Mouse (Mus musculus) left cerebral cortex, adult 6 months (tissue): ENCODE measurements around the gene Nsun4. TPM values are rescaled to one million over a fixed set of nuclear protein-coding genes. Genes with fewer than 3 reads are reported as not detected.

Experiments
- long read RNA-seq, 2 experiments: library from polyadenylated mRNA; unstranded; transcript quantifications; one replicate each; pipeline ENCODE4 v2.0.0; 2019 to 2020
- polyA plus RNA-seq: library from polyadenylated mRNA; unstranded; fragments of <200 nt; fragmentation: Nextera tagmentation; gene quantifications from 2 replicates; pipeline ENCODE4 v1.2.3, GENCODE M21; 2021

The Nsun4 gene
- polyA plus RNA-seq, result 11.0 and 12.3 TPM in 2 replicates
- long read RNA-seq, experiment 1, transcript Nsun4-202 (6 exons, 2,439 nt), result major isoform, 108 of 114 reads
- long read RNA-seq, experiment 1, partial matches to known transcripts, result 1 of 114 reads
- long read RNA-seq, experiment 1, other reads (novel, unspliced or antisense), result 5 of 114 reads
- long read RNA-seq, experiment 2, transcript Nsun4-202 (6 exons, 2,439 nt), result major isoform, 14 of 19 reads
- long read RNA-seq, experiment 2, partial matches to known transcripts, result 2 of 19 reads
- long read RNA-seq, experiment 2, other reads (novel, unspliced or antisense), result 3 of 19 reads

DNA sequence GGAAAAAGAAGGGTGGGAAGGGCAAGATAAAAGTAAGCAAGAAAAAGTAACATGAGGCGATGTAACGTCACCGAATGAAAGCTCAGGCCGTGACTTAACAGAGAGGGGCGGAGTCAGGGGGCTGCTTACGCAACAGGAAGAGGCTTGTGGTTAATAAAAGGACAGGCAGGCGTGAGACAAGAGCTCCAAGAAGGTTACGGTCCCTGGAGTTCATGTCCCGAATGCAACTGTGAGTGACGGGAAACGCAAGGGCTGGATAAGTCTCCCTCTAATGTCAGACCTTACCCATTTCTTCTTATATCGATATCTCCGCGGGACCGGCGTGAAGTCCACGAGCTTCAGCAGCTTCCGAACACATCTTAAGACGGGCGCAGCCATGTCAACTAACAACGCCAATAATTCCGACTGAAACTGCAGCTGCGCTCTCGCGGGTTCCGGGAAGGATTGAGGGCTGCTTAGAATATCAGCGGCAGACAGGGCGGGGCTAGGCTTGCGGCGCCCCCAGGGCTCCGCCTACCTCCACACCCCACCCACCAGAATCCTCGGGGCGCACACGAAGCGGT is at the start of gene Nsun4:
Gene Nsun4 (minus strand): TSS at position 478 of the 563 bp plus-strand sequence.

GRCm38 (mm10) chr4:116074861-116075620 is 21.4 kb upstream of the Nsun4 start, which contains the start of the genes Uqcrh and Lrrc41:
Gene Uqcrh (minus strand): TSS chr4:116075071.
Gene Lrrc41 (plus strand): TSS chr4:116075269.

GRCm38 (mm10) chr4:116017902-116018746 is 35.6 kb downstream of the Nsun4 start, which contains the start of gene Faah:
Gene Faah (minus strand): TSS chr4:116017926.

Other genes with a start within 250 kb of the Nsun4 start
- 5.8 and 7.4 TPM in 2 replicates for gene Mob3c, start 225.8 kb downstream of the Nsun4 start, polyA plus RNA-seq
- 21.3 and 21.8 TPM in 2 replicates for gene Mknk1, start 214.7 kb downstream of the Nsun4 start, polyA plus RNA-seq
- gene Kncn, start 169.5 kb downstream of the Nsun4 start, polyA plus RNA-seq, result 0.14 and 0.18 TPM in 2 replicates
- 0.21 and 0.53 TPM in 2 replicates for gene 6430628N08Rik, start 163.2 kb downstream of the Nsun4 start, polyA plus RNA-seq
- not detected in 2 replicates for gene Dmbx1, start 114.0 kb downstream of the Nsun4 start, polyA plus RNA-seq
- 53.3 and 74.4 TPM in 2 replicates for gene Faah, start 36.0 kb downstream of the Nsun4 start, polyA plus RNA-seq
- 876 and 1,025 TPM in 2 replicates for gene Uqcrh, start 21.2 kb upstream of the Nsun4 start, polyA plus RNA-seq
- 20.7 and 22.8 TPM in 2 replicates for gene Lrrc41, start 21.4 kb upstream of the Nsun4 start, polyA plus RNA-seq
- 0.23 and 0.29 TPM in 2 replicates for gene Rad54l, start 69.8 kb upstream of the Nsun4 start, polyA plus RNA-seq
- 20.7 and 30.3 TPM in 2 replicates for gene Pomgnt1, start 70.0 kb upstream of the Nsun4 start, polyA plus RNA-seq
- gene Lurap1, start 97.5 kb upstream of the Nsun4 start, polyA plus RNA-seq, result 8.0 and 12.8 TPM in 2 replicates
- 0.16 TPM in 2 replicates for gene Tspan1, start 113.7 kb upstream of the Nsun4 start, polyA plus RNA-seq
- not detected in 2 replicates for gene 1700042G07Rik, start 119.5 kb upstream of the Nsun4 start, polyA plus RNA-seq
- not detected in 2 replicates for gene Gm49337, start 119.5 kb upstream of the Nsun4 start, polyA plus RNA-seq
- 9.9 and 12.7 TPM in 2 replicates for gene Pik3r3, start 167.7 kb upstream of the Nsun4 start, polyA plus RNA-seq